Mouse (Mus musculus) G1E (cell line): ENCODE measurements at regions not wholly inside any gene's neighbourhood (a gene's known extent, or its start where the extent isn't known, plus 50 kb on each side); places are given as distances from the start of the nearest gene placed in this dataset.

Experiments
- CTCF ChIP-seq: IDR thresholded peaks from 2 replicates; pipeline ENCODE4 v1.5.1; 2012; ENCODE audit warnings: low read depth, low read length, inconsistent platforms, mixed read lengths
- GATA1 ChIP-seq: IDR thresholded peaks from 2 replicates; pipeline ENCODE4 v1.6.1; 2012; ENCODE audit warnings: borderline replicate concordance, low read length, inconsistent platforms, mixed read lengths
- GATA2 ChIP-seq: IDR thresholded peaks from 2 replicates; pipeline ENCODE4 v1.6.1; 2012; ENCODE audit warnings: low read depth, low read length, inconsistent platforms, borderline replicate concordance
- POLR2AphosphoS5 ChIP-seq: IDR thresholded peaks from 2 replicates; pipeline ENCODE4 v1.6.1; 2012; ENCODE audit warnings: low read depth, low read length, inconsistent platforms; ENCODE audit not compliant: insufficient replicate concordance
- TAL1 ChIP-seq: conservative IDR thresholded peaks from 2 replicates; pipeline ENCODE4 v1.6.1; 2012; ENCODE audit warnings: low read depth, low read length, inconsistent platforms, mixed read lengths

- TF ChIP-seq CTCF (no peak), GATA2 (no peak), TAL1 (no peak), POLR2AphosphoS5 (no peak), GATA1 (no peak)
Observed at GRCm38 (mm10) chr13:37660668-37661067, 117.5 kb upstream of the Rreb1 start.
